In genomic region chr12:80436336-80436976, GRCm38 (mm10) we compare ENCODE assay signal across 1 mouse cellular context.
TF ChIP-seq lines count a peak whose summit lies in the region.

TSS of gene Dcaf5 (minus strand) at chr12:80436601.

TF ChIP-seq in CH12.LX, 34 proteins besides CTCF, POLR2A, EP300 and RAD21 (continued from another document):
- TF ChIP-seq UBTF (IDR thresholded peaks at IDR 0.05; ENCODE audit: low read depth, low read length) (no peak), E2F4 (IDR thresholded peaks at IDR 0.05; ENCODE audit: insufficient replicate concordance, low read depth, low read length) (no peak), SMC3 (IDR thresholded peaks at IDR 0.05; ENCODE audit: low read depth, low read length) (no peak), MAX (IDR thresholded peaks at IDR 0.05; ENCODE audit: low read length) (no peak), ETS1 (conservative IDR thresholded peaks at IDR 0.05; ENCODE audit: low read depth, low read length) (peak; percentile 60; the same call in 1 of the 2 replicates), PAX5 (IDR thresholded peaks at IDR 0.05; ENCODE audit: low read length) (no peak), USF1 (IDR thresholded peaks at IDR 0.05; ENCODE audit: low read depth, low read length) (no peak), KAT2A (IDR thresholded peaks at IDR 0.05; ENCODE audit: insufficient replicate concordance, low read length) (no peak), BHLHE40 (IDR thresholded peaks at IDR 0.05; ENCODE audit: low read depth, low read length) (peak; percentile 46), MYC (IDR thresholded peaks at IDR 0.05; ENCODE audit: low read depth, low read length) (no peak), TCF12 (IDR thresholded peaks at IDR 0.05; ENCODE audit: low read depth, low read length) (peak; percentile 21; the same call in 1 of the 2 replicates), NELFE (IDR thresholded peaks at IDR 0.05; ENCODE audit: low read depth, low read length) (no peak), GABPA (IDR thresholded peaks at IDR 0.05; ENCODE audit: insufficient replicate concordance, low read depth, low read length) (no peak), MAFK (IDR thresholded peaks at IDR 0.05; ENCODE audit: insufficient replicate concordance, low read length) (no peak), MXI1 (IDR thresholded peaks at IDR 0.05; ENCODE audit: low read depth, low read length) (no peak), JUN (IDR thresholded peaks at IDR 0.05; ENCODE audit: insufficient read depth, low read depth, low read length) (no peak), SIN3A (IDR thresholded peaks at IDR 0.05; ENCODE audit: low read length) (no peak), JUND (conservative IDR thresholded peaks at IDR 0.05; ENCODE audit: low read depth, low read length) (no peak), ZKSCAN1 (IDR thresholded peaks at IDR 0.05; ENCODE audit: borderline replicate concordance, low read depth, low read length) (no peak), POLR2AphosphoS2 (IDR thresholded peaks at IDR 0.05; ENCODE audit: low read depth, low read length) (no peak), TBP (conservative IDR thresholded peaks at IDR 0.05; ENCODE audit: low read depth, low read length) (no peak), CHD1 (IDR thresholded peaks at IDR 0.05; ENCODE audit: low read depth, low read length) (no peak), NRF1 (IDR thresholded peaks at IDR 0.05; ENCODE audit: low read depth, low read length) (no peak), HCFC1 (IDR thresholded peaks at IDR 0.05; ENCODE audit: low read depth, low read length) (no peak), ZC3H11A (IDR thresholded peaks at IDR 0.05; ENCODE audit: low read depth, low read length) (no peak), IRF4 (IDR thresholded peaks at IDR 0.05; ENCODE audit: low read depth, low read length) (peak; percentile 23; the same call in 1 of the 2 replicates)
